Mouse (Mus musculus) MEL (cell line): ENCODE data around the gene Kirrel3. TPM values are rescaled to one million over a fixed set of nuclear protein-coding genes. Genes with fewer than 3 reads are reported as not detected.

Experiments used
- DNase-seq: peaks from one replicate; pipeline ENCODE4 v3.0.0; 2011; ENCODE audit warnings: low read depth, low spot score
- H3K27ac ChIP-seq: 2 replicates; pipeline ENCODE4 v1.5.1; 2012; ENCODE audit warnings: low read depth, mild to moderate bottlenecking, control low read depth, low read length, moderate library complexity; ENCODE audit not compliant: control insufficient read depth
- H3K27me3 ChIP-seq, 2 experiments: fragments of 150-350 bp in 1 of 2; sonication (generic) in 1 of 2; 2 replicates each; pipeline ENCODE4 v1.6.1; 2012; ENCODE audit warnings: low read length in 2 of 2, mild to moderate bottlenecking in 2 of 2, improper control_type of control experiment in 1 of 2, moderate library complexity in 1 of 2; ENCODE audit not compliant: insufficient read depth in 2 of 2, control insufficient read depth in 1 of 2
- H3K36me3 ChIP-seq, 2 experiments: 2 replicates each; pipeline ENCODE4 v1.6.1; 2012 to 2014; ENCODE audit warnings: low read length in 2 of 2, improper control_type of control experiment in 1 of 2, inconsistent platforms in 1 of 2, mild to moderate bottlenecking in 1 of 2; ENCODE audit not compliant: insufficient read depth in 2 of 2, control insufficient read depth in 1 of 2
- H3K4me1 ChIP-seq, 2 experiments: fragments of 150-350 bp in 1 of 2; sonication (generic) in 1 of 2; 2 replicates each; pipeline ENCODE4 v1.6.1; 2012; ENCODE audit warnings: low read length in 2 of 2, improper control_type of control experiment in 1 of 2, mild to moderate bottlenecking in 1 of 2; ENCODE audit not compliant: insufficient read depth in 2 of 2, control insufficient read depth in 1 of 2
- H3K4me3 ChIP-seq, 2 experiments: fragments of 150-350 bp in 1 of 2; sonication (generic) in 1 of 2; 2 replicates each; pipeline ENCODE4 v1.5.1; 2012; ENCODE audit warnings: low read depth in 2 of 2, low read length in 2 of 2, mild to moderate bottlenecking in 2 of 2, moderate library complexity in 2 of 2, control low read depth in 1 of 2, improper control_type of control experiment in 1 of 2; ENCODE audit not compliant: control insufficient read depth in 1 of 2, insufficient read depth in 1 of 2
- H3K79me2 ChIP-seq: 2 replicates; pipeline ENCODE4 v1.6.1; 2012; ENCODE audit warnings: mild to moderate bottlenecking, low read length, moderate library complexity; ENCODE audit not compliant: control insufficient read depth, poor library complexity, insufficient read depth
- H3K9ac ChIP-seq: 2 replicates; pipeline ENCODE4 v1.6.1; 2012; ENCODE audit warnings: low read depth, mild to moderate bottlenecking, control low read depth, low read length, moderate library complexity; ENCODE audit not compliant: control insufficient read depth, poor library complexity, severe bottlenecking
- H3K9me3 ChIP-seq: fragments of 150-350 bp; sonication (generic); replicated peaks from 2 replicates; pipeline ENCODE4 v1.6.1; 2012; ENCODE audit warnings: mild to moderate bottlenecking, low read length, improper control_type of control experiment, moderate library complexity; ENCODE audit not compliant: insufficient read depth
- CHD1 ChIP-seq: IDR thresholded peaks from 2 replicates; pipeline ENCODE4 v1.6.1; 2012; ENCODE audit warnings: low read depth, mild to moderate bottlenecking, inconsistent platforms, low read length, improper control_type of control experiment
- E2F4 ChIP-seq: IDR thresholded peaks from 2 replicates; pipeline ENCODE4 v1.6.1; 2011; ENCODE audit warnings: low read depth, low read length, improper control_type of control experiment, borderline replicate concordance
- ELF1 ChIP-seq: IDR thresholded peaks from 2 replicates; pipeline ENCODE4 v1.6.1; 2014; ENCODE audit warnings: low read depth, mild to moderate bottlenecking, inconsistent platforms, low read length, improper control_type of control experiment, moderate library complexity
- EP300 ChIP-seq, 2 experiments: IDR thresholded peaks; 2 replicates each; pipeline ENCODE4 v1.6.1; 2011; ENCODE audit warnings: improper control_type of control experiment in 2 of 2, low read length in 2 of 2, low read depth in 1 of 2, mild to moderate bottlenecking in 1 of 2
- ETS1 ChIP-seq: IDR thresholded peaks from 2 replicates; pipeline ENCODE4 v1.6.1; 2012; ENCODE audit warnings: low read depth, mild to moderate bottlenecking, inconsistent platforms, low read length, improper control_type of control experiment, moderate library complexity
- GATA1 ChIP-seq: IDR thresholded peaks from 2 replicates; pipeline ENCODE4 v1.6.1; 2011; ENCODE audit warnings: low read depth, low read length, improper control_type of control experiment
- JUND ChIP-seq: IDR thresholded peaks from 2 replicates; pipeline ENCODE4 v1.6.1; 2011; ENCODE audit warnings: low read depth, mild to moderate bottlenecking, improper control_type of control experiment, low read length
- KAT2A ChIP-seq: conservative IDR thresholded peaks from 2 replicates; pipeline ENCODE4 v1.6.1; 2012; ENCODE audit warnings: low read depth, low read length, improper control_type of control experiment, inconsistent platforms
- MAFK ChIP-seq: IDR thresholded peaks from 2 replicates; pipeline ENCODE4 v1.6.1; 2011; ENCODE audit warnings: low read depth, mild to moderate bottlenecking, low read length, improper control_type of control experiment, borderline replicate concordance
- MAX ChIP-seq: IDR thresholded peaks from 2 replicates; pipeline ENCODE4 v1.6.1; 2011; ENCODE audit warnings: low read length, improper control_type of control experiment
- MXI1 ChIP-seq: IDR thresholded peaks from 2 replicates; pipeline ENCODE4 v1.6.1; 2011; ENCODE audit warnings: mild to moderate bottlenecking, low read depth, low read length, improper control_type of control experiment
- MYB ChIP-seq: IDR thresholded peaks from 2 replicates; pipeline ENCODE4 v1.6.1; 2011; ENCODE audit warnings: mild to moderate bottlenecking, low read depth, low read length, improper control_type of control experiment
- MYC ChIP-seq: IDR thresholded peaks from 2 replicates; pipeline ENCODE4 v1.6.1; 2011; ENCODE audit warnings: low read depth, mild to moderate bottlenecking, low read length, improper control_type of control experiment, moderate library complexity
- NELFE ChIP-seq: IDR thresholded peaks from 2 replicates; pipeline ENCODE4 v1.6.1; 2011; ENCODE audit warnings: low read depth, low read length, improper control_type of control experiment
- NRF1 ChIP-seq: IDR thresholded peaks from 2 replicates; pipeline ENCODE4 v1.6.1; 2014; ENCODE audit warnings: low read depth, mild to moderate bottlenecking, inconsistent platforms, low read length, improper control_type of control experiment, moderate library complexity; ENCODE audit not compliant: poor library complexity, insufficient read depth, severe bottlenecking
- POLR2A ChIP-seq, 2 experiments: IDR thresholded peaks; 2 replicates each; pipeline ENCODE4 v1.6.1; 2011 to 2012; ENCODE audit warnings: low read length in 2 of 2, mild to moderate bottlenecking in 2 of 2, control low read depth in 1 of 2, improper control_type of control experiment in 1 of 2, low read depth in 1 of 2, moderate library complexity in 1 of 2; ENCODE audit not compliant: control insufficient read depth in 1 of 2, insufficient read depth in 1 of 2, poor library complexity in 1 of 2
- POLR2AphosphoS2 ChIP-seq: IDR thresholded peaks from 2 replicates; pipeline ENCODE4 v1.6.1; 2011; ENCODE audit warnings: low read length, improper control_type of control experiment
- RAD21 ChIP-seq: IDR thresholded peaks from 2 replicates; pipeline ENCODE4 v1.6.1; 2011; ENCODE audit warnings: mild to moderate bottlenecking, low read depth, low read length, improper control_type of control experiment
- SIN3A ChIP-seq: IDR thresholded peaks from 2 replicates; pipeline ENCODE4 v1.6.1; 2012; ENCODE audit warnings: low read length, improper control_type of control experiment, inconsistent platforms
- SMC3 ChIP-seq: IDR thresholded peaks from 2 replicates; pipeline ENCODE4 v1.6.1; 2011; ENCODE audit warnings: low read depth, low read length, improper control_type of control experiment
- UBTF ChIP-seq: IDR thresholded peaks from 2 replicates; pipeline ENCODE4 v1.6.1; 2012; ENCODE audit warnings: low read depth, mild to moderate bottlenecking, inconsistent platforms, low read length, improper control_type of control experiment, moderate library complexity, borderline replicate concordance; ENCODE audit not compliant: insufficient read depth
- USF1 ChIP-seq: IDR thresholded peaks from 2 replicates; pipeline ENCODE4 v1.6.1; 2014; ENCODE audit warnings: low read depth, mild to moderate bottlenecking, inconsistent platforms, low read length, improper control_type of control experiment, moderate library complexity
- USF2 ChIP-seq, 2 experiments: IDR thresholded peaks; 2 replicates each; pipeline ENCODE4 v1.6.1; 2011 to 2012; ENCODE audit warnings: improper control_type of control experiment in 2 of 2, low read length in 2 of 2, borderline replicate concordance in 1 of 2, inconsistent platforms in 1 of 2, low read depth in 1 of 2, mild to moderate bottlenecking in 1 of 2; ENCODE audit not compliant: insufficient read depth in 1 of 2
- ZC3H11A ChIP-seq: IDR thresholded peaks from 2 replicates; pipeline ENCODE4 v1.6.1; 2012; ENCODE audit warnings: low read depth, mild to moderate bottlenecking, inconsistent platforms, low read length, improper control_type of control experiment
- ZMIZ1 ChIP-seq: IDR thresholded peaks from 2 replicates; pipeline ENCODE4 v1.6.1; 2012; ENCODE audit warnings: low read depth, mild to moderate bottlenecking, inconsistent platforms, low read length, improper control_type of control experiment, moderate library complexity
- ZNF384 ChIP-seq: IDR thresholded peaks from 2 replicates; pipeline ENCODE4 v1.6.1; 2012; ENCODE audit warnings: low read depth, mild to moderate bottlenecking, inconsistent platforms, low read length, improper control_type of control experiment
- polyA plus RNA-seq, 2 experiments: library from polyadenylated mRNA; stranded (reverse) in 1 of 2; unstranded in 1 of 2; fragments of >175 nt in 1 of 2; fragments of >200 nt in 1 of 2; gene quantifications; 2 replicates each; pipeline versions ENCODE4 v1.2.1 to v1.2.4; 2012; ENCODE audit warnings: low replicate concordance in 2 of 2, low read depth in 1 of 2; ENCODE audit not compliant: insufficient read length in 2 of 2, insufficient read depth in 1 of 2, missing spikeins in 1 of 2
- total RNA-seq: library from RNA; depleted of rRNA; stranded (reverse); fragments of 300-350 nt; gene quantifications from 2 replicates; pipeline ENCODE4 v1.2.3, GENCODE M21; 2012

The Kirrel3 gene
- total and polyA plus RNA-seq, 3 experiments = 0.06 TPM; not detected in 2

GRCm38 (mm10) chr9:34623526-34623925 is 137.8 kb downstream of the Kirrel3 start:
- TF ChIP-seq POLR2A (IDR thresholded peaks at IDR 0.05; ENCODE audit: control insufficient read depth in 1 of 2, insufficient read depth in 1 of 2, low read depth in 1 of 2, low read length in 2 of 2, poor library complexity in 1 of 2) (no peak), USF2 (IDR thresholded peaks at IDR 0.05; ENCODE audit: borderline replicate concordance in 1 of 2, insufficient read depth in 1 of 2, low read depth in 1 of 2, low read length in 2 of 2) (no peak), E2F4 (no peak), JUND (no peak), GATA1 (no peak), CHD1 (no peak), NRF1 (no peak), MYB (no peak), SIN3A (no peak), MAX (no peak), MAFK (no peak), ZMIZ1 (no peak), ZC3H11A (no peak), EP300 (IDR thresholded peaks at IDR 0.05; ENCODE audit: low read depth in 1 of 2, low read length in 2 of 2) (no peak), ZNF384 (no peak), SMC3 (no peak), NELFE (no peak), MYC (no peak)
- Histone ChIP-seq H3K9me3 (no peaks in the 10 kb centered on the region), H3K27me3 (no peaks in the 10 kb centered on the region), H3K9ac (no peak overlapping the region), H3K4me3 (no peak overlapping the region), H3K79me2 (no peaks in the 10 kb centered on the region), H3K27ac (no peak overlapping the region), H3K4me1 (no peaks in the 10 kb centered on the region), H3K36me3 (no peaks in the 10 kb centered on the region)
- DNase-seq = no peak

DNA sequence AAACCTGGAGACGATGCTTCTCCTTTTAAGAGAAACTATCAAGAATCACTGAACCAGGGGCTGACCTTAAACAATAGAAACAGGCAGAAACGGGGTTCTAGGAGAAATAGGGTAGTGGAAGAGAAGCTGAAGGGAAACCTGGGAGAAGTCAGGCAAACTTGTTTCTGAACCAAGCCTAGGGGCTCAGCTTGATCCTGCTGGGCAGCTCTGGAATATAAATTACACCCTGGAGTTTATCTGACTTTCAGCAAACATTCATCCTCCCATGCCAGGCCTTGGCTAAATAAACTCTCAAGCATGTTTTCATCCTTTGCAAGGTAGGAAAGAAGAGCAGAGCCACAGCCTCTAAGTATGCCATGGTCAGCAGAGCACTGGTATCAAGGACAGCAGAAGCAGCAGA is 138.3 kb downstream of the Kirrel3 start:
- no peak overlapping the region for H3K27ac ChIP-seq
- no peaks in the 10 kb centered on the region for H3K27me3 ChIP-seq
- no peak overlapping the region for H3K4me3 ChIP-seq
- H3K9ac ChIP-seq = no peak overlapping the region
- DNase-seq = no peak
- no peaks in the 10 kb centered on the region for H3K36me3 ChIP-seq
- H3K79me2 ChIP-seq = no peaks in the 10 kb centered on the region
- TF ChIP-seq USF1 (no peak), ETS1 (no peak), EP300 (IDR thresholded peaks at IDR 0.05; ENCODE audit: low read depth in 1 of 2, low read length in 2 of 2) (no peak), POLR2A (IDR thresholded peaks at IDR 0.05; ENCODE audit: control insufficient read depth in 1 of 2, insufficient read depth in 1 of 2, low read depth in 1 of 2, low read length in 2 of 2, poor library complexity in 1 of 2) (no peak), MAFK (no peak), MYB (no peak), ZNF384 (no peak), MXI1 (no peak), POLR2AphosphoS2 (no peak), ELF1 (no peak), KAT2A (no peak), UBTF (no peak), GATA1 (no peak), CHD1 (no peak), RAD21 (no peak)
- H3K4me1 ChIP-seq = no peaks in the 10 kb centered on the region
- H3K9me3 ChIP-seq = no peaks in the 10 kb centered on the region
